Mouse (Mus musculus) left cerebral cortex, adult 2 months (tissue): ENCODE data around the gene Kptn. TPM values are rescaled to one million over a fixed set of nuclear protein-coding genes. Genes with fewer than 3 reads are reported as not detected.
A peak's percentile ranks its signal among the peaks of the same experiment; 100 is the strongest.

ENCODE experiments used
- DNase-seq, 2 experiments: peaks; one replicate each; pipeline ENCODE4 v3.0.0; 2021 to 2022; ENCODE audit warnings: low spot score in 2 of 2, mixed read lengths in 1 of 2; ENCODE audit errors: extremely low spot score in 1 of 2
- H3K27ac ChIP-seq: fragments of 200-600 bp; 2 replicates; pipeline ENCODE4 v1.8.1; 2022
- H3K4me3 ChIP-seq: fragments of 200-600 bp; 2 replicates; pipeline ENCODE4 v1.8.1; 2022
- CTCF ChIP-seq: fragments of 200-600 bp; IDR thresholded peaks from 2 replicates; pipeline ENCODE4 v1.8.1; 2022; ENCODE audit warnings: antibody characterized with exemption, mild to moderate bottlenecking, moderate library complexity
- intact Hi-C: fragments of 180-260 bp; cut with DNase I; formaldehyde crosslinking; loops from one replicate; pipeline ENCODE4 v1.15.1; 2025
- total RNA-seq, 2 experiments: library from RNA; stranded (reverse); gene quantifications; 2 replicates each; pipeline ENCODE4 v1.2.3; 2021

Gene Kptn
- total RNA-seq, 2 experiments from 2014 or later: 42.9 to 46.3 TPM

DNA sequence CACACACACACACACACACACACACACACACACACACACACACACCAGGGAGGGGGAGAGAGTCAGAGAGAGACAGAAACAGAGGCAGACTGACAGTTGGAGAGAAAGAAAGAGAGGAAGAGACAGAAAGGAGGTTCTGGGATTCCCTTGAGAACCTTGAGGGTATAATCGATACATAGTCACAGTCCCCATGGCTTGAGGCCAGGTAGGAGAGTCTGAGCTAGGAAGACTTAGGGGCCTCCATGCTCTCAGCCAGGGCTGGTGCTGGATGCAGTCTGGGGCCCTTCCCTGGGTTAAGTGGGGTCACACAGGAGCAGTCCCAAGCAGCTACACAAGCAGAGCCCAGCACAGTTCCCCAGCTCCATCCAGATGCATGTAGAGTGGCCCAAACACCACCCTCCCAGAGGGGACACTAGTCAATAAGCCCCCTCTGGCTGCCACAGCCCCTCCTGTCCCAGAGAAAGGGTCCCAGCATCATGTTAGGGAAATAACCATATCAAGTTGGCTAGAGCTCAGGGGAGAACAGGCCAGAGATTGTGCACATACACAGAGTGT, 53.0 kb downstream of the Kptn start:
- Histone ChIP-seq H3K27ac (no peak overlapping the region), H3K4me3 (no peak overlapping the region)
- DNase-seq: no peak
- TF ChIP-seq CTCF: no peak
- intact Hi-C loops: no loop called here

DNA sequence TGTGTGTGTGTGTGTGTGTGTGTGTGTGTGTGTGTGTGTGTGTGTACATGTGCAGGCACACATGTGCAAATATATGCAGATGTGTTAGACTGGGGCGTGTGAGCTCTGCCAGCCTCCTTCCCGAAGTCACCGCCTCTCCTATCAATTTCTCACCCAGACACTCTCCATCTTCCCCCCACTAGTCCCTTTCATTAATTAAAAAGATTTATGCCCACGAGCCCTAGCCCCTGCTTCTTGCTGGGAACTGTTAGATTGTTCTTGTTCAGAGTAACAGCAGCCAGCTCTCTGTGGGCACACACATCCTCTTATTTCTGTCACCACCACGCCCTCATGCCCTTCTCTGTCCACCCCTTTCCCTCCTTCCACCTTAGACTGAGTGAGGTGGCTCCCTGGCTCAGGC, 53.5 kb downstream of the Kptn start:
- no peak overlapping the region for H3K4me3 ChIP-seq
- DNase-seq: no peak
- intact Hi-C loops: no loop called here
- H3K27ac ChIP-seq: no peak overlapping the region
- no peak for TF ChIP-seq CTCF

GRCm38 (mm10) chr7:16174597-16175541, 55.2 kb downstream of the Kptn start, which contains the start of gene Meis3:
Meis3 (plus strand) TSS chr7:16175090.
- Histone ChIP-seq H3K27ac (peak within 1 kb of the TSS; percentile 70), H3K4me3 (peak within 1 kb of the TSS; percentile 74)
- TF ChIP-seq CTCF: peak; percentile 56
- peak; percentile 52 to 57 for DNase-seq
- intact Hi-C loops: no loop called here

- TF ChIP-seq CTCF: no peak
- peak overlapping the region; percentile 74 for H3K4me3 ChIP-seq
- intact Hi-C loops: no loop called here
- no peak for DNase-seq
- H3K27ac ChIP-seq: peak overlapping the region; percentile 70
Measured at GRCm38 (mm10) chr7:16175542-16175931, 55.8 kb downstream of the Kptn start.

Other genes with a start within 250 kb of the Kptn start
- gene Crx, start 239.9 kb upstream of the Kptn start, total RNA-seq: not detected
- gene Crxos, start 237.3 kb upstream of the Kptn start, total RNA-seq: under 1 TPM in 1 of 2 experiments, not detected in 1; 0.29 TPM
- 1,000 to 10,000 TPM; 1,033 to 1,089 TPM for gene Selenow, start 197.5 kb upstream of the Kptn start, total RNA-seq
- gene Nop53, start 173.8 kb upstream of the Kptn start, total RNA-seq: 100 to 1,000 TPM; 108 to 113 TPM
- 1 to 10 TPM; 6.4 to 6.7 TPM for gene Ehd2, start 152.3 kb upstream of the Kptn start, total RNA-seq
- gene Bicra, start 72.0 kb upstream of the Kptn start, total RNA-seq: 10 to 100 TPM; 14.5 to 15.4 TPM
- gene Zfp541, start 58.1 kb upstream of the Kptn start, total RNA-seq: under 1 TPM; 0.77 to 0.97 TPM
- 100 to 1,000 TPM; 269 to 280 TPM for gene Napa, start 21.4 kb upstream of the Kptn start, total RNA-seq
- 100 to 1,000 TPM; 226 TPM for gene Slc8a2, start 9.9 kb downstream of the Kptn start, total RNA-seq
- gene Meis3, start 55.2 kb downstream of the Kptn start, total RNA-seq: 10 to 100 TPM; 39.8 to 42.6 TPM
- 10 to 100 TPM; 12.7 to 12.8 TPM for gene Dhx34, start 102.1 kb downstream of the Kptn start, total RNA-seq
- under 1 TPM; 0.42 to 0.54 TPM for gene C5ar2, start 124.3 kb downstream of the Kptn start, total RNA-seq
- 1 to 10 TPM; 1.3 to 1.7 TPM for gene C5ar1, start 139.6 kb downstream of the Kptn start, total RNA-seq
- gene Inafm1, start 153.7 kb downstream of the Kptn start, total RNA-seq: 10 to 100 TPM; 36.7 to 41.3 TPM
- 10 to 100 TPM; 94.3 to 95.1 TPM for gene Ccdc9, start 166.9 kb downstream of the Kptn start, total RNA-seq
- gene Bbc3, start 188.5 kb downstream of the Kptn start, total RNA-seq: 1 to 10 TPM; 9.1 to 9.7 TPM